Mouse (Mus musculus) heart, adult 2 months (tissue): ENCODE data around the gene Mybph.

Experiments
- CTCF ChIP-seq: fragments of 200-600 bp; IDR thresholded peaks from 2 replicates; pipeline ENCODE4 v1.8.1; 2022; ENCODE audit warnings: antibody characterized with exemption, mild to moderate bottlenecking, moderate library complexity
- EP300 ChIP-seq: fragments of 200-500 bp; IDR thresholded peaks from 2 replicates; pipeline ENCODE4 v1.6.1; 2011; ENCODE audit warnings: low read depth, low read length, control low read depth; ENCODE audit not compliant: insufficient read depth
- POLR2A ChIP-seq: fragments of 200-500 bp; IDR thresholded peaks from 2 replicates; pipeline ENCODE4 v1.6.1; 2011; ENCODE audit warnings: mild to moderate bottlenecking, low read depth, low read length, control low read depth; ENCODE audit not compliant: insufficient read depth

GRCm38 (mm10) chr1:134150745-134151144 is 42.5 kb upstream of the Mybph start:
- TF ChIP-seq CTCF: no peak
- no peak for TF ChIP-seq POLR2A
- no peak for TF ChIP-seq EP300
